ENCODE assay signal across 9 mouse cellular contexts in genomic region chr11:42067788-42068187, GRCm38 (mm10).
DNase-seq lines count a peak whose midpoint lies in the region; ATAC-seq and TF ChIP-seq lines count a peak whose summit lies in the region.
"Had no signal": no experiment of that assay in that cellular context is flagged by ENCODE, and none has a peak within 500 bp of the region (broad histone marks: within the 10 kb centered on the region; RNA-seq: fewer than 3 reads in every experiment).

No protein-coding gene starts in this region.

- no peak overlapping the region for H3K9ac ChIP-seq in liver, postnatal 0 days (replicated peaks)
- no peak overlapping the region for H3K9ac ChIP-seq in liver, embryonic 12.5 days
- no peak overlapping the region for H3K9ac ChIP-seq in midbrain, embryonic 15.5 days

- H3K27me3 ChIP-seq in liver, postnatal 0 days (ENCODE audit: insufficient read depth, low read length) = no peaks in the 10 kb centered on the region
- H3K27me3 ChIP-seq in liver, embryonic 12.5 days (replicated peaks) = no peaks in the 10 kb centered on the region
- no peaks in the 10 kb centered on the region for H3K27me3 ChIP-seq in midbrain, embryonic 15.5 days (replicated peaks)

- 12% methylated on average over 5 of the region's 5 CpGs for WGBS in liver, postnatal 0 days (ENCODE audit: insufficient replicate concordance)
- 13% methylated on average over 5 of the region's 5 CpGs for WGBS in liver, embryonic 12.5 days (ENCODE audit: insufficient replicate concordance)
- 14% methylated on average over 5 of the region's 5 CpGs for WGBS in midbrain, embryonic 15.5 days

- no peak for DNase-seq in liver, postnatal 0 days
- peak; percentile 85 for DNase-seq in brain, adult 2 months (ENCODE audit: low read depth, low spot score)
- DNase-seq in frontal cortex, adult 2 months (ENCODE audit: extremely low spot score in 1 of 2, low spot score in 1 of 2) = peak; percentile 55 to 85
- peak; percentile 54 to 87 for DNase-seq in layer of hippocampus, adult 18-20 months (ENCODE audit: low spot score in 2 of 2)

- no peak overlapping the region for H3K4me2 ChIP-seq in liver, postnatal 0 days (ENCODE audit: low read depth, low read length)
- H3K4me2 ChIP-seq in liver, embryonic 12.5 days = no peak overlapping the region
- H3K4me2 ChIP-seq in midbrain, embryonic 15.5 days = peak overlapping the region; percentile 20; the same call in 1 of the 2 replicates

- ATAC-seq in liver, postnatal 0 days = no peak
- ATAC-seq in liver, embryonic 12.5 days = no peak
- ATAC-seq in midbrain, embryonic 15.5 days (replicated peaks) = 0 out of 2 replicates have a peak, but pooled peaks have one; percentile 52
- ATAC-seq in erythroid progenitor cell, adult 5-6 weeks (replicated peaks; ENCODE audit: low FRiP score, poor library complexity, severe bottlenecking) = no peak
- no peak for ATAC-seq in CD4-positive, CD25-positive, alpha-beta regulatory T cell, adult 4 months

- no peak overlapping the region for H3K4me3 ChIP-seq in liver, postnatal 0 days (ENCODE audit: low read depth, low read length)
- H3K4me3 ChIP-seq in liver, embryonic 12.5 days = no peak overlapping the region
- no peak overlapping the region for H3K4me3 ChIP-seq in midbrain, embryonic 15.5 days

- peak; percentile 25; the same call in 1 of the 2 replicates for TF ChIP-seq CTCF in liver, postnatal 0 days (IDR thresholded peaks at IDR 0.05; ENCODE audit: low read depth)

- no peak overlapping the region for H3K27ac ChIP-seq in liver, postnatal 0 days (ENCODE audit: low read depth)
- H3K27ac ChIP-seq in liver, embryonic 12.5 days = no peak overlapping the region
- H3K27ac ChIP-seq in midbrain, embryonic 15.5 days = no peak overlapping the region
- H3K27ac ChIP-seq: macrophage had no signal

- TF ChIP-seq EP300 in liver, postnatal 0 days (IDR thresholded peaks at IDR 0.05; ENCODE audit: low read depth) = no peak

- H3K4me1 ChIP-seq in liver, postnatal 0 days (ENCODE audit: insufficient read depth) = no peaks in the 10 kb centered on the region
- no peaks in the 10 kb centered on the region for H3K4me1 ChIP-seq in liver, embryonic 12.5 days
- H3K4me1 ChIP-seq in midbrain, embryonic 15.5 days = no peaks in the 10 kb centered on the region

- no peaks in the 10 kb centered on the region for H3K9me3 ChIP-seq in liver, postnatal 0 days (ENCODE audit: low read length)
- H3K9me3 ChIP-seq in liver, embryonic 12.5 days (replicated peaks) = no peaks in the 10 kb centered on the region
- no peaks in the 10 kb centered on the region for H3K9me3 ChIP-seq in midbrain, embryonic 15.5 days

- no peaks in the 10 kb centered on the region for H3K36me3 ChIP-seq in liver, postnatal 0 days (replicated peaks; ENCODE audit: insufficient read depth, low read length)
- no peaks in the 10 kb centered on the region for H3K36me3 ChIP-seq in liver, embryonic 12.5 days
- no peaks in the 10 kb centered on the region for H3K36me3 ChIP-seq in midbrain, embryonic 15.5 days (replicated peaks)
